Mouse (Mus musculus): ENCODE data around the gene BC107364. TPM values are rescaled to one million over a fixed set of nuclear protein-coding genes. Genes with fewer than 3 reads are reported as not detected.

The BC107364 gene
- total and polyA plus RNA-seq, 2 experiments from 2014 or later = not detected

DNA sequence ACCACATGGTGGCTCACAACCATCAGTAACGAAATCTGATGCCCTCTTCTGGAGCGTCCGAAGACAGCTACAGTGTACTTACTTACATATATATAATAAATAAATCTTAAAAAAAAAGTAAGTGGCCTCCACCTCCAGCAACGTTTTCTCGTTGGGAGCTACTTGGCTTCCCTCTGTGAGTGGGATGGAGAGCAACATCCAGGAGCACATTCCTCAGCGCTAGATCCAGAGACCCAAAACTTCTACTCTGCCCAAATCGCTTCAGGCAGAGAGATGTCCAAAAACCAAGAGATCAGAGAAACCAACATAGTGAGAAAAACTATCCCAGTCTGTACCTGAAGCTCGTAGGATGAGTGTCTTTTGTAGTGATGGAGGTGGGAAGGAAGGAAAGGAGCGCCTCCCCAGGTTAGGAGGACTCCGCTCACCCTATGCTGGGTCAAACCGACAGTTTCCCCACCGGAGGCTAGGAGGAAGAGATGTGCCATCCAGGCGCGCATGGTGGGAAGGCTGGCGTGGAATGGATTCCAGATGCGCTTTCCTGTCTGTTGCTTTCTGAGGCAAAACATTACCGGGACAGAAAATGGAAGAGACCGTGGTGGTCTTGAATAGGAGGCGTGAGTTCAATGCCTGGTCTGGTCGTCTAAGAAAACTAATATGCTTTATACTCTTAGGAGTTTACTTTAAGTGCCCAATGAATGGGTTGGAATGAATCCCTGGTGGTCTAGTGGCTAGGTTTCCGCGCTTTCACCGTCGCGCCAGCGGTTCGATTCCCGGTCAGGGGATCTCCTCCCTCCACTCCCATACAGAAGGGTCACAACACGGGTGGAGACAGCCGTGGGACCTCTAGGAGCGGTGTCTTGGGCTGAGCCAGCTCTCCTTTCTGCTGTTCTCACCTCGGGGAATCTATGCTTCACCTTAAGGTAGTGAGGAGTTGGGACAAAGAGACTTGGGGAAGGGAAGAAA is 46.3 kb downstream of the BC107364 start:
- DNase-seq (no peak), ATAC-seq (no peak)
- no peak for TF ChIP-seq CTCF (IDR thresholded peaks at IDR 0.05; ENCODE audit: low read depth)
- 70% methylated on average over 32 of the region's 32 CpGs for WGBS
- 0 out of 2 replicates have a peak, but pooled peaks cover 3% of the 10 kb centered on the region for H3K9me3 ChIP-seq (ENCODE audit: low read length)
- H3K9ac ChIP-seq = no peak overlapping the region
- H3K4me3 ChIP-seq (ENCODE audit: low read depth, low read length) = no peak overlapping the region
- peaks cover 81% of the 10 kb centered on the region for H3K27me3 ChIP-seq (ENCODE audit: insufficient read depth, low read length)
- H3K36me3 ChIP-seq (ENCODE audit: insufficient read depth) = no peaks in the 10 kb centered on the region
- H3K4me1 ChIP-seq (ENCODE audit: insufficient read depth) = no peaks in the 10 kb centered on the region
- H3K27ac ChIP-seq (ENCODE audit: low read depth, low read length) = no peak overlapping the region
- H3K4me2 ChIP-seq (ENCODE audit: low read depth) = no peak overlapping the region

- H3K4me1 ChIP-seq (ENCODE audit: insufficient read depth) = no peaks in the 10 kb centered on the region
- H3K4me3 ChIP-seq (ENCODE audit: low read depth, low read length) = no peak overlapping the region
- WGBS = 30% methylated on average over 11 of the region's 11 CpGs
- no peak overlapping the region for H3K27ac ChIP-seq (ENCODE audit: low read depth, low read length)
- TF ChIP-seq CTCF (IDR thresholded peaks at IDR 0.05; ENCODE audit: low read depth) = no peak
- no peak overlapping the region for H3K9ac ChIP-seq
- H3K4me2 ChIP-seq (ENCODE audit: low read depth) = no peak overlapping the region
- H3K9me3 ChIP-seq (ENCODE audit: low read length) = 0 out of 2 replicates have a peak, but pooled peaks cover 3% of the 10 kb centered on the region
- no peaks in the 10 kb centered on the region for H3K36me3 ChIP-seq (ENCODE audit: insufficient read depth)
- no peak for DNase-seq
- peaks cover 81% of the 10 kb centered on the region for H3K27me3 ChIP-seq (ENCODE audit: insufficient read depth, low read length)
- no peak for ATAC-seq
These were observed 47.1 kb downstream of the BC107364 start for GRCm38 (mm10) chr3:96405004-96405403.

GRCm38 (mm10) chr3:96404450-96404849 is 47.7 kb downstream of the BC107364 start:
- H3K27ac ChIP-seq (ENCODE audit: low read depth, low read length) = no peak overlapping the region
- 2% methylated on average over 26 of the region's 26 CpGs for WGBS
- ATAC-seq (no peak), DNase-seq (no peak)
- no peak overlapping the region for H3K4me2 ChIP-seq (ENCODE audit: low read depth)
- H3K36me3 ChIP-seq (ENCODE audit: insufficient read depth) = no peaks in the 10 kb centered on the region
- TF ChIP-seq CTCF (IDR thresholded peaks at IDR 0.05; ENCODE audit: low read depth) = no peak
- no peaks in the 10 kb centered on the region for H3K4me1 ChIP-seq (ENCODE audit: insufficient read depth)
- no peak overlapping the region for H3K4me3 ChIP-seq (ENCODE audit: low read depth, low read length)
- no peak overlapping the region for H3K9ac ChIP-seq
- peaks cover 81% of the 10 kb centered on the region for H3K27me3 ChIP-seq (ENCODE audit: insufficient read depth, low read length)
- H3K9me3 ChIP-seq (ENCODE audit: low read length) = 0 out of 2 replicates have a peak, but pooled peaks cover 3% of the 10 kb centered on the region

DNA sequence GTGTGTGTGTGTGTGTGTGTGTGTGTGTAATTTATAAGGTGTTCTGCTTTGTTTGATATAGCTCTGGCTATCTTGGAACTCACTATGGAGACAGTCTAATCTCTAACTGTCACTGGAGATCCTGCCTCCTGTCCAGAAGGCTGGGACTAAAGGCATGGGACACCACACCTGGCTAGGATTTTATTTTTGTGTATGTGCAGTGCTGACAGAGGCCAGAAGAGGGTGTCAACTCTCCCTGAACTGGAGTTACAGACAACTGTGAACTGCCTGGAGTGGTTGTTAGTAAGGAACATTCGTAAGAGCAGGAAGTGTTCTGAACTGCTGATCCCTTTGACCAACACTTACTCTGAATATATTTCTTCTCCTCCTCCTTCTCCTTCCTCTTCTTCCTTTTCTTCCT is 49.1 kb downstream of the BC107364 start:
- ATAC-seq (no peak), DNase-seq (no peak)
- H3K4me3 ChIP-seq (ENCODE audit: low read depth, low read length) = no peak overlapping the region
- no peaks in the 10 kb centered on the region for H3K36me3 ChIP-seq (ENCODE audit: insufficient read depth)
- H3K27ac ChIP-seq (ENCODE audit: low read depth, low read length) = no peak overlapping the region
- H3K9me3 ChIP-seq (ENCODE audit: low read length) = 0 out of 2 replicates have a peak, but pooled peaks cover 3% of the 10 kb centered on the region
- no peaks in the 10 kb centered on the region for H3K4me1 ChIP-seq (ENCODE audit: insufficient read depth)
- H3K4me2 ChIP-seq (ENCODE audit: low read depth) = no peak overlapping the region
- H3K9ac ChIP-seq = no peak overlapping the region
- H3K27me3 ChIP-seq (ENCODE audit: insufficient read depth, low read length) = peaks cover 84% of the 10 kb centered on the region
- 15% methylated on average over 1 of the region's 1 CpGs for WGBS
- TF ChIP-seq CTCF (IDR thresholded peaks at IDR 0.05; ENCODE audit: low read depth) = peak; percentile 23

DNA sequence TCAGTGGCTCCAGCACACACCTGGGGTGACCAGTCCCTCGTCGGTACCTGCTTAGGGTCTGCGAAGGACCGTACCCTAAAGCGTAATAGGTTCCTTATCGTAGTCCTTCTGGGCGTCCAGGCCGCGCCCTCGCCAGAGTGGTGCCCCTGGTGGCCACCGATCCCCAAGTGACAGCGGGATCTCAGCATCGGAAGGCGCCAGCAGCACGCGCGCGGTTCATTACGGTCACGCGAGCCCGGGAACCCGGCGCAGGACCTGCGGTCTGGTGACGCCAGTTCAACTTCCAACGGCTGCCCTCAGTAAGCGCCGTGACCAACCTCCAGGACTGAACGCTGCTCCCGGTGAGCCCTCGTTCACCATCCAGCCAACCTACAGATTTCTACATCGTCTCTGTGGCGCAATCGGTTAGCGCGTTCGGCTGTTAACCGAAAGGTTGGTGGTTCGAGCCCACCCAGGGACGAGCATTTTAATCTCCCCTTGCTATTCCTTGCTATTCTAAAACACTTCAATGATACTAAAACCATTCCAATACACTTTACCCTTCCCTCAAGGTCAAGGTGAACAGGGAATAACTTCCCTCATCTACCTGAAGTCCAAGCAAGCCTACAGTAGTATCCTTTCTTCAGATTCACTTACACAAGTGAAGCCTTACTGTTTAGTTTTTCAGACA is 50.1 kb downstream of the BC107364 start:
- Histone ChIP-seq H3K9ac (no peak overlapping the region), H3K27ac (ENCODE audit: low read depth, low read length) (no peak overlapping the region), H3K4me1 (ENCODE audit: insufficient read depth) (no peaks in the 10 kb centered on the region), H3K36me3 (ENCODE audit: insufficient read depth) (no peaks in the 10 kb centered on the region), H3K27me3 (ENCODE audit: insufficient read depth, low read length) (peaks cover 91% of the 10 kb centered on the region), H3K4me3 (ENCODE audit: low read depth, low read length) (peak overlapping the region; percentile 9; the same call in 1 of the 2 replicates), H3K4me2 (ENCODE audit: low read depth) (0 out of 2 replicates have a peak overlapping the region, but pooled peaks have one; percentile 8), H3K9me3 (ENCODE audit: low read length) (0 out of 2 replicates have a peak, but pooled peaks cover 3% of the 10 kb centered on the region)
- 4% methylated on average over 41 of the region's 41 CpGs for WGBS
- ATAC-seq (no peak), DNase-seq (no peak)
- no peak for TF ChIP-seq CTCF (IDR thresholded peaks at IDR 0.05; ENCODE audit: low read depth)

DNA sequence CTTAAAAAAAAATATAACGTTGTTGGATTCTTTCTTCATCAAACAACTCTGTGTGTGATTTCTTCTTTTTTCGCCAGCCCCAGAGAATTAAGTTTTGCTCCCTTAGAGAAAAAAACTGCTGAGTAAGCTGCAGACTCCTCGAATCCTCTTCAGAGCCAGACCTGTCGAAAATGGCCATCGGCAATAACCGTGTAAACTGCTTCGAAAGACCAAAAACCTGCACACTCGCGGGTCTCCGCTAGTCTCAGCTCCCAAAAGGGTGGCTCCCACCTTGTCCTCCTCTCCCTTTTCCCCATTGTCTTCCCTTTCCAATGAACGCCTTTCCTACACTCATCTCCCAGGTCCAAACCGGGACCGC is 50.7 kb downstream of the BC107364 start:
- Histone ChIP-seq H3K4me1 (ENCODE audit: insufficient read depth) (no peaks in the 10 kb centered on the region), H3K4me2 (ENCODE audit: low read depth) (0 out of 2 replicates have a peak overlapping the region, but pooled peaks have one; percentile 8), H3K27ac (ENCODE audit: low read depth, low read length) (no peak overlapping the region), H3K27me3 (ENCODE audit: insufficient read depth, low read length) (peaks cover 89% of the 10 kb centered on the region), H3K4me3 (ENCODE audit: low read depth, low read length) (peak overlapping the region; percentile 9; the same call in 1 of the 2 replicates), H3K36me3 (ENCODE audit: insufficient read depth) (no peaks in the 10 kb centered on the region), H3K9me3 (ENCODE audit: low read length) (0 out of 2 replicates have a peak, but pooled peaks cover 3% of the 10 kb centered on the region), H3K9ac (no peak overlapping the region)
- WGBS = 3% methylated on average over 13 of the region's 13 CpGs
- ATAC-seq = no peak
- TF ChIP-seq CTCF (IDR thresholded peaks at IDR 0.05; ENCODE audit: low read depth) = no peak
- no peak for DNase-seq

Measured in forebrain, postnatal 0 days (tissue).